Mouse (Mus musculus) forebrain, embryonic 10.5 days (tissue): ENCODE results near the gene Ankrd26. TPM values are rescaled to one million over a fixed set of nuclear protein-coding genes. Genes with fewer than 3 reads are reported as not detected.
"Not testable (repeated sequence)": the region's sequence is repeated elsewhere in the genome, so short reads cannot be mapped to it uniquely, and the experiment has no call there.

Experiments used
- DNase-seq: peaks from one replicate; pipeline ENCODE4 v3.0.0-alpha.2; 2017; ENCODE audit warnings: low spot score; ENCODE audit errors: extremely low spot score
- H3K27ac ChIP-seq: fragments of 300-500 bp; sonication (generic); 2 replicates; pipeline ENCODE4 v1.5.1; 2016; ENCODE audit warnings: mild to moderate bottlenecking
- H3K27me3 ChIP-seq: fragments of 300-500 bp; sonication (generic); 2 replicates; pipeline ENCODE4 v1.6.1; 2016; ENCODE audit warnings: mild to moderate bottlenecking; ENCODE audit not compliant: poor library complexity, severe bottlenecking
- H3K36me3 ChIP-seq: fragments of 300-500 bp; sonication (generic); replicated peaks from 2 replicates; pipeline ENCODE4 v1.6.1; 2016; ENCODE audit warnings: mild to moderate bottlenecking, moderate library complexity
- H3K4me1 ChIP-seq: fragments of 300-500 bp; sonication (generic); 2 replicates; pipeline ENCODE4 v1.6.1; 2016
- H3K4me3 ChIP-seq: fragments of 300-500 bp; sonication (generic); 2 replicates; pipeline ENCODE4 v1.5.1; 2016; ENCODE audit warnings: mild to moderate bottlenecking, moderate library complexity
- H3K9me3 ChIP-seq: fragments of 300-500 bp; sonication (generic); 2 replicates; pipeline ENCODE4 v1.6.1; 2016; ENCODE audit warnings: mild to moderate bottlenecking, moderate library complexity
- WGBS: fragments of 180-500 bp; shearing (Covaris S2); methylation state at CpG from one replicate; pipeline ENCODE4 v1.1.7; 2016; 5-methylcytosine and 5-hydroxymethylcytosine counted together
- polyA plus RNA-seq: library from polyadenylated mRNA; unstranded; fragments of >200 nt; fragmentation: Nextera tagmentation; extraction: Ambion mirVana; gene quantifications from 2 replicates; pipeline ENCODE4 v1.2.1, GENCODE M21; 2016

The Ankrd26 gene
- polyA plus RNA-seq = 19.3 and 20.9 TPM in 2 replicates

DNA sequence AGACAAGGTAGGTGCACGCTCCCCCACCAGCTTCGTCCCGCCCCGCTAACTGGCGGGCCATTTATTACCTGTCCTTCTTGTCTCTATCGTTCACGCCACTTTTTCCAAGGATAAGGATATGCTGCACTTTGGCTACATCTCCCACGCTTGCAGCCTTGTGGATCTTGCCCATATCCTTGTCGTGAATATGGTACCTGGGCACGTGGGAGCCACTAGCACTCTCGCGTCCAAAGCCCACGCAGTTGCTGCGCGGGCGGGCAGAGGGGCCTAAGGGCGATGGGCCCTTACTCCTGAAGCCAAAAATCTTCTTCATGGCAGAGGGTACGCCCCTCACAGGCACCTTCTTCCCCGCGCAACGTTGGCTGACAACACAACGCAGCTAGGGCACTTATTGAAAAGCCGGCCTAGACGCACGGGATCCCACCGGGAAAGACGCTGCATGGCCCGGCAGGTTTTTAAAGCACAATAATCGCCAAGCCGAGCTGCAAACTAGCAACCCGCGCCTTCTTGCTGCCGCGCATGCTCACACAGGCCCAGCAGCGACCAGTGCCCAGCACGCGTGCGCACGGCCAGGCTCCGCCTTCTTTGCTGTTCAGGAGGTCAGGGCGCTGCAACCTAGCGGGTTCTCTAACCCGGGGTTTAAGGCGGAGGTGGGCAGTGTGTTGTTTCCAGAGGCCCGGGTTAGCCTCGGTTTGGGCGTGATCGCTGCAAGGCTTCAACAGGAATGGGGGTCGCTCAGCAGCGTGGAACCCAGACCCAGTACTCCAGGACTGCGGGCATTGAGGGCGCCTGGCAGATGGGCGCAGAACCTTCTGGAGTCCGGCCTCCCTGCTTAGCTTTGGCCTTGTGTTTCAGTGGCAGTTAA is at the start of gene Ankrd26:
Gene Ankrd26, minus strand, starts transcription at position 482 of the 865 bp plus-strand sequence.
- H3K9me3 ChIP-seq = no peaks in the 10 kb centered on the region
- H3K36me3 ChIP-seq = peaks cover 25% of the 10 kb centered on the region
- WGBS = 7% methylated on average over 54 of the region's 54 CpGs
- peak; percentile 92 for DNase-seq
- peak within 1 kb of the TSS; percentile 66 for H3K4me3 ChIP-seq
- H3K27ac ChIP-seq = peak within 1 kb of the TSS; percentile 88
- H3K4me1 ChIP-seq = peaks cover 35% of the 10 kb centered on the region
- H3K27me3 ChIP-seq = no peaks in the 10 kb centered on the region

GRCm38 (mm10) chr6:118608906-118609305 is 46.9 kb upstream of the Ankrd26 start:
- Histone ChIP-seq H3K27me3 (no peaks in the 10 kb centered on the region), H3K4me3 (no peak overlapping the region), H3K36me3 (no peaks in the 10 kb centered on the region), H3K4me1 (no peaks in the 10 kb centered on the region), H3K9me3 (no peaks in the 10 kb centered on the region), H3K27ac (no peak overlapping the region)
- no peak for DNase-seq
- WGBS = 87% methylated on average over 6 of the region's 6 CpGs

GRCm38 (mm10) chr6:118605974-118606373 is 43.9 kb upstream of the Ankrd26 start:
- Histone ChIP-seq H3K4me3 (no peak overlapping the region), H3K4me1 (no peaks in the 10 kb centered on the region), H3K27me3 (no peaks in the 10 kb centered on the region), H3K36me3 (no peaks in the 10 kb centered on the region), H3K27ac (no peak overlapping the region), H3K9me3 (no peaks in the 10 kb centered on the region)
- DNase-seq = no peak
- 74% methylated on average over 7 of the region's 7 CpGs for WGBS

DNA sequence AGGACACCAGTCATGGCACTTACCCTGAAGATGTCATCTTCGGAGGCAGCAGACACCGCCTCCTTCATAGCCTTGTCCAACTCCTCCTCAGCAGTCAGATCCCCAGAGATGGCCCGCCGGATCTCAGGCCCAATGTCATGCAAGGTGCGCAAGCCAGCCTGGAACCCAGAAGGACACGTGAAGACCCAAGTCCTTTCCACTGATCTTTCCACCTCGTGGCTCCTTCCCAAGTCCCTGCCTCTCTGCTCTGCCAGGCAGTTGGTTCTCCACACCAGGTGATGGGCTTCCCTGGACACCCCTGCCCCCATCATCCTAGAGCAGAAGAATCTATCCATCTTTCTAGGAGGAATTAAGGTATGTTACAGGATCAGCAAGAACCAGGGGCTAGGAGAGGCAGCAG is 41.8 kb upstream of the Ankrd26 start:
- H3K9me3 ChIP-seq = no peaks in the 10 kb centered on the region
- H3K27me3 ChIP-seq = no peaks in the 10 kb centered on the region
- no peaks in the 10 kb centered on the region for H3K4me1 ChIP-seq
- no peak overlapping the region for H3K27ac ChIP-seq
- WGBS = 93% methylated on average over 7 of the region's 7 CpGs
- no peak for DNase-seq
- H3K36me3 ChIP-seq = no peaks in the 10 kb centered on the region
- H3K4me3 ChIP-seq = no peak overlapping the region

GRCm38 (mm10) chr6:118595681-118596055 is 33.6 kb upstream of the Ankrd26 start:
- 70% methylated on average over 9 of the region's 9 CpGs for WGBS
- Histone ChIP-seq H3K4me3 (no peak overlapping the region), H3K9me3 (no peaks in the 10 kb centered on the region), H3K27ac (no peak overlapping the region), H3K4me1 (peaks cover 26% of the 10 kb centered on the region), H3K27me3 (peaks cover 54% of the 10 kb centered on the region), H3K36me3 (no peaks in the 10 kb centered on the region)
- no peak for DNase-seq

DNA sequence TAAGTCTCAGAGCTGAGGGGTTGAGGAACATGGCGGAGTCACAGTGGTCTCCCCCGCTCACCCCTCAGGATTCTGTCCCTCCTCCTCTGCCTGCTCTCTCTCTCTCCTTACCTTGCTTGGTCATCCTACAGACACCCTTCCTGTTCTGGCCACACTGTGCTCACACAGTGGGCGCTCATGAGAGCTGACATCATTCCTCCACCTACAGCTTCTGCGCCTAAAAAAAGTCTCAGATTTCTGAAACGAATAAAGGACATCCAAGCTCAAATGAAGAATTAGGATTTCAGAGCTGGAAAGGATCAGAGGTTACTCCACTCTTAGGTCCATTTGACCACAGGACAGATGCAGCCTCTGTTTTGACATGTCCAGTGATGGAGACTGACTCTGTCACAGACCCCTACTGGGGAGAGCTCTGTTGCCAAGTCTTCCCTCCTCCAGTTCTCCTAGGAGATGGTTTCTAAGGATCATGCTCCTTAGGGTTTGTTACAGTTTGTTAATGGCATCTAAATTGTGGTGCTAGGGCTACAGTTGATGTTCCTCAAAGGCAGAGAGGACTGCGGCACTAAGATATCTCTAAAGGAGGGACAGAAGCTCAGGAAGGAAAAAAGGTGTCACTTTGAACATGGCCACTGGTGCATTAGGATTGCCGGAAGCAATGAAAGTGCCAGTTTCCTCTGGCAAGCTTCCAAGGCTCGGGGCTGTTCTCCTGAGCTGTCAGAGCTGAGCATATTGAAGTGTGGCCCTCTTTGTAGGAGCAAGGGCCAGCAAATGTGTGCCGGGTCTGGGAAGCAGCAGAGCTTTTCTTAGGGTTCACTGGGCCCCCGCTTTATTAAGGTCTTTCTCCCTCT is 33.0 kb upstream of the Ankrd26 start:
- Histone ChIP-seq H3K36me3 (no peaks in the 10 kb centered on the region), H3K9me3 (no peaks in the 10 kb centered on the region), H3K4me3 (no peak overlapping the region), H3K27ac (no peak overlapping the region), H3K27me3 (peaks cover 54% of the 10 kb centered on the region), H3K4me1 (peaks cover 26% of the 10 kb centered on the region)
- WGBS = 91% methylated on average over 10 of the region's 10 CpGs
- DNase-seq = no peak

- no peak overlapping the region; the same call in 1 of the 2 replicates for H3K27ac ChIP-seq
- H3K27me3 ChIP-seq = peaks cover 54% of the 10 kb centered on the region
- no peaks in the 10 kb centered on the region for H3K36me3 ChIP-seq
- no peak for DNase-seq
- H3K4me1 ChIP-seq = peaks cover 26% of the 10 kb centered on the region
- no peaks in the 10 kb centered on the region for H3K9me3 ChIP-seq
- 36% methylated on average over 10 of the region's 10 CpGs for WGBS
- H3K4me3 ChIP-seq = peak overlapping the region; percentile 57
Measured at GRCm38 (mm10) chr6:118594070-118594469, 32.0 kb upstream of the Ankrd26 start.

- no peaks in the 10 kb centered on the region for H3K36me3 ChIP-seq
- peak overlapping the region; percentile 60 for H3K27ac ChIP-seq
- H3K9me3 ChIP-seq = no peaks in the 10 kb centered on the region
- DNase-seq = peak; percentile 48
- WGBS = under 1% methylated on average over 34 of the region's 34 CpGs
- H3K4me1 ChIP-seq = peaks cover 26% of the 10 kb centered on the region
- peaks cover 54% of the 10 kb centered on the region for H3K27me3 ChIP-seq
- peak overlapping the region; percentile 57 for H3K4me3 ChIP-seq
Measured at GRCm38 (mm10) chr6:118593377-118594061, 31.5 kb upstream of the Ankrd26 start.

DNA sequence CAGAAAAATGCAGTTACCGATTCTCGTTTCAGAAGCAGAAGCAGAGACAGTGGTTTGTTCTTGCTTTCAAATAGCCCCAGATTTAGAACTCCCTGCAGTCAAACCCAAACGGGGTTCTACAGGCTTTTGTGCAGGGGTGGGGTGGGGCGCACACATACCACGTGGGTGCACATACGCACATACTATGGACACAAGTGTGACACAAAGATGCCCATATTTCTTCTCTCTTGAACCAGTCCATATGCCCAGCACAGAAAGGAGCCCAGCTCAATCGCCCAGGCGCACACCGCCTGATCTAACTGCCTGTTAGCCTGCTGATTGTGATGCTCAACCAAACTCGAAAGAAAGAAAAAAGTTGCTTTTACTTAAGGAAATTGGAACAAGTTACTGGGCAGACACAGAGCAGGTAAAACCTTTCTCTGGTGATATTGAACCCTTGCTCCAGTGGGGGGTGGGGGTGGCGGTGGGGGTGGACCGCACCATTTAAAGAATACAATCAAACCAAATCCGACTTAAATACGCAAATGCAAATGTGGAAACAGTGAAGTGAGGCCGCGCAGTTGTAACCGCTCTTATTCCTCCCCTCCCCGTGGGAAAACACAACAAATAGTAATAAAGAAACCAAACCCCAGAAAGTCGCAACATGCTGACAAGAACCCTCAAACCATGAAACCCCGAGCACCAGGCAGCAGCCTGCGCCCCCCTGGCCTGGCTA is 30.8 kb upstream of the Ankrd26 start:
- 16% methylated on average over 21 of the region's 21 CpGs for WGBS
- DNase-seq = no peak
- no peaks in the 10 kb centered on the region for H3K36me3 ChIP-seq
- peak overlapping the region; percentile 57 for H3K4me3 ChIP-seq
- peaks cover 54% of the 10 kb centered on the region for H3K27me3 ChIP-seq
- H3K9me3 ChIP-seq = no peaks in the 10 kb centered on the region
- H3K4me1 ChIP-seq = peaks cover 26% of the 10 kb centered on the region
- H3K27ac ChIP-seq = peak overlapping the region; percentile 60

DNA sequence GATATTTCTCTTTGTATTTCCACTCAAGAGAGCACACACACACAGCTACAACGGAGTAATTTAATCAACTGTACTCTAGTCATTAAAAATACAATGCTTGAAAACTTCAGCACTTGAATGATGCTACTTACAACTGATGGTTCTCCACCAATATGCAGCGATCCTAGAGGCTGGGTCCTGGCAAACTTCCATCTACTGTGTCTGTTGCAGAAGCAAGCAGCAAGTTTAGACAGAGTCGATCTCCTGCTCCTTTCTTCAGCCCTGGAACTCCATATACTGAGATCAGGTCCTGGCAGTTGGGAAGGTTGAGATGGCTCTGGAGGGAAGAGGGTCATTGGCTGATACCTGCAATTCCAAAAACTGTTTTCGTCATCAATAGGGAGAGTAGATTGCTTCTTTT is 16.7 kb upstream of the Ankrd26 start:
- H3K27me3 ChIP-seq, H3K4me1 ChIP-seq, DNase-seq, H3K4me3 ChIP-seq, H3K27ac ChIP-seq, H3K36me3 ChIP-seq: not testable (repeated sequence)
- H3K9me3 ChIP-seq = peaks cover 11% of the 10 kb centered on the region; the same call in 1 of the 2 replicates
- WGBS = 87% methylated on average over 4 of the region's 4 CpGs

- H3K9me3 ChIP-seq = peaks cover 11% of the 10 kb centered on the region; the same call in 1 of the 2 replicates
- no peak overlapping the region for H3K4me3 ChIP-seq
- WGBS = 89% methylated on average over 6 of the region's 6 CpGs
- H3K27me3 ChIP-seq = no peaks in the 10 kb centered on the region
- H3K36me3 ChIP-seq = no peaks in the 10 kb centered on the region
- no peaks in the 10 kb centered on the region for H3K4me1 ChIP-seq
- DNase-seq = no peak
- no peak overlapping the region for H3K27ac ChIP-seq
Measured at GRCm38 (mm10) chr6:118574351-118574750, 12.3 kb upstream of the Ankrd26 start.

DNA sequence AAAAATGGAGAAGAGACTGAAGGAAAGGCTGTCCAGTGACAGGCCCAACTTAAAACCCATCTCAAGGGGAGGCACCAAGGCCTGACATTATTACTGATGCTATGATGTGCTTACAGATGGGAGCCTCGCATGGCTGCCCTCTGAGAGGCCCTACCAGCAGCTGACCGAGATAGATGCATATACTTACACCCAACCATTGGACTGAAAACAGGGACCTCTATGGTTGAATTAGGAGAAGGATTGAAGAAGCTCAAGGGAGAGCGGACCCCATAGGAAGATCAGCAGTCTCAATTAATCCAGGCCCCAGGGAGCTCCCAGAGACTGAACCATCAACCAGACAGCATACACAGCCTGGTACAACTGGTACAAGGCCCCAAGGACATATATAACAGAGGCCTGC is 5.8 kb upstream of the Ankrd26 start:
- no peak for DNase-seq
- Histone ChIP-seq H3K36me3 (peaks cover 3% of the 10 kb centered on the region; the same call in 1 of the 2 replicates), H3K9me3 (peaks cover 2% of the 10 kb centered on the region; the same call in 1 of the 2 replicates), H3K4me1 (peaks cover 4% of the 10 kb centered on the region), H3K27me3 (no peaks in the 10 kb centered on the region), H3K4me3 (no peak overlapping the region), H3K27ac (no peak overlapping the region)
- 85% methylated on average over 3 of the region's 3 CpGs for whole genome bisulfite sequencing
